Mouse (Mus musculus) kidney, adult 2 months (tissue): Measurements from ENCODE around the gene Smpdl3a. TPM values are rescaled to one million over a fixed set of nuclear protein-coding genes. Genes with fewer than 3 reads are reported as not detected.

ENCODE experiments used
- DNase-seq: peaks from one replicate; pipeline ENCODE4 v3.0.0; 2021
- H3K27ac ChIP-seq: fragments of 200-500 bp; 2 replicates; pipeline ENCODE4 v1.5.1; 2012; ENCODE audit warnings: low read depth, low read length, control low read depth, inconsistent platforms; ENCODE audit not compliant: insufficient read depth
- H3K27me3 ChIP-seq: fragments of 200-500 bp; replicated peaks from 2 replicates; pipeline ENCODE4 v1.6.1; 2012; ENCODE audit warnings: mild to moderate bottlenecking, moderate library complexity, low read length, inconsistent platforms; ENCODE audit not compliant: control insufficient read depth, insufficient read depth
- H3K36me3 ChIP-seq: fragments of 200-500 bp; 2 replicates; pipeline ENCODE4 v1.6.1; 2012; ENCODE audit warnings: mild to moderate bottlenecking, moderate library complexity, low read length, inconsistent platforms; ENCODE audit not compliant: control insufficient read depth, insufficient read depth
- H3K4me1 ChIP-seq: fragments of 200-500 bp; 2 replicates; pipeline ENCODE4 v1.6.1; 2011; ENCODE audit warnings: low read length; ENCODE audit not compliant: control insufficient read depth, insufficient read depth
- H3K4me3 ChIP-seq: fragments of 200-500 bp; 2 replicates; pipeline ENCODE4 v1.5.1; 2011; ENCODE audit warnings: mild to moderate bottlenecking, low read depth, low read length, control low read depth; ENCODE audit not compliant: insufficient read depth
- CTCF ChIP-seq: fragments of 200-500 bp; conservative IDR thresholded peaks from 2 replicates; pipeline ENCODE4 v1.5.1; 2011; ENCODE audit warnings: low read depth, mild to moderate bottlenecking, control low read depth, low read length, moderate library complexity, mixed read lengths; ENCODE audit not compliant: insufficient read depth, insufficient read length
- POLR2A ChIP-seq: fragments of 200-500 bp; IDR thresholded peaks from one replicate; pipeline ENCODE4 v1.6.1; 2011; ENCODE audit warnings: low read depth, low read length, control low read depth
- WGBS: fragments of 180-500 bp; shearing (Covaris S2); methylation state at CpG from one replicate; pipeline ENCODE4 v1.1.7; 2018; 5-methylcytosine and 5-hydroxymethylcytosine counted together
- polyA plus RNA-seq: library from polyadenylated mRNA; depleted of rRNA; stranded (reverse); fragments of >200 nt; gene quantifications from 2 replicates; pipeline ENCODE4 v1.2.3, GENCODE M21; 2012; rRNA removed

Gene Smpdl3a
- 395 and 466 TPM in 2 replicates for polyA plus RNA-seq

DNA sequence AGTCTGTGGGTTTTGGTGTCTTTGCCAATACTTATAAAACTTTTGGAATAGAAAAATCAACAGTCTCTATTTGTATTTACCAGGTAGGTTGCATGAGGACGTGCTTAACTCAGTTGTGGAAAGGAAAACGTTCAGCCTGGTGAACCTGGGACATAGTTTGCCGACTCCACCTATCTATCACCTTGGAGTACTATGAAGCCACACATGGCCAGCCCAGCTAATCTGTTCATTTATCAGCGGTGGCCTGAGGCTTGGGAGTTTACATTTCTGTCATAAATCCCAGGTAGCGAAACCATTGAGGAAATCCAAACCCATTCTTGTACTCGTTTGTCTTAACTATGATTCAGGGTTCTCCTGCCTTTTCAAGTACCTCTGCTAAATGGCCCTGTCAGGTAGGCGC, at the start of gene Smpdl3a:
Gene Smpdl3a, plus strand, starts transcription at position 318 of the 400 bp plus-strand sequence.
- no peak for DNase-seq
- no peaks in the 10 kb centered on the region for H3K27me3 ChIP-seq
- H3K4me3 ChIP-seq: peak within 1 kb of the TSS; percentile 89
- peaks cover 3% of the 10 kb centered on the region; the same call in 1 of the 2 replicates for H3K4me1 ChIP-seq
- TF ChIP-seq POLR2A (no peak), CTCF (no peak)
- H3K36me3 ChIP-seq: no peaks in the 10 kb centered on the region
- 46% methylated on average over 7 of the region's 7 CpGs for WGBS
- H3K27ac ChIP-seq: peak within 1 kb of the TSS; percentile 98

DNA sequence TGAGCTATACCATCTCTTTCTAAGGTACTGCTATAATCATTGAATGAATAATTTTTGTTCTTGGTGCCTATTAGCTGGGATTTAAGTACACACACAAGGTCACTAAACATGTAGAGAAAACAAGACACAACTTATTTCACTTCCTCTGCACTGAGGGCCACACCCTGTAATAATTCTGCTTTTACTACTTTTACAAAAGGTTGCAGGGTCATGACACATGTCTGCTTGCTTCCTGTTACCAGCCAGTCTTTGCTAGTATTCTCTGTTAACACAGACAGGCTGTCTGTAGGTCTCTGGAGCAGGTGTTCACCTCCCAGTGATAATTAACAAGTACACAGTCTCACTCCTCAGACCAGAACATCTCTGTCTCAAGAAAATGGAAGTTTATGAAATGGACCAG, 48.7 kb upstream of the Smpdl3a start:
- Histone ChIP-seq H3K4me3 (no peak overlapping the region), H3K27me3 (no peaks in the 10 kb centered on the region), H3K27ac (no peak overlapping the region), H3K36me3 (no peaks in the 10 kb centered on the region), H3K4me1 (peaks cover 10% of the 10 kb centered on the region; the same call in 1 of the 2 replicates)
- TF ChIP-seq POLR2A: no peak
- TF ChIP-seq CTCF: no peak
- DNase-seq: no peak

DNA sequence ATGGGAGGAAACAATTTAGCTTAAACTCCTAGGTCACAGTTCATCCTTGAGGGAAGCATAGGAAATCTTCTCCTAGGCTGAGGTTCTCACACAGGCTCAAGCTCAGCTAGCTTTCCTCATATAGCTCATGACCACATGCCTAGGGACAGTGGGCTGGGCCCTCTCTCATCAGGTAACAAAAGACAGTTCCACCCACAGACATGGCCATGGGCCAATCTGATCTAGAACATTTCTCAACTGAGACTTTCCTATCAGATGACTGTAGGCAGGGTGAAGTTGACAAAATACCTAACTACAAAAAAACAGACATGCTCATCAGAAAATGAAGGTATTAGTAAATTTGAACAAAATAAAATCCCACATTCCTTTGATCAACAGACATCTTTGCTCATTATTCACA, 47.0 kb upstream of the Smpdl3a start:
- DNase-seq: peak; percentile 12

DNA sequence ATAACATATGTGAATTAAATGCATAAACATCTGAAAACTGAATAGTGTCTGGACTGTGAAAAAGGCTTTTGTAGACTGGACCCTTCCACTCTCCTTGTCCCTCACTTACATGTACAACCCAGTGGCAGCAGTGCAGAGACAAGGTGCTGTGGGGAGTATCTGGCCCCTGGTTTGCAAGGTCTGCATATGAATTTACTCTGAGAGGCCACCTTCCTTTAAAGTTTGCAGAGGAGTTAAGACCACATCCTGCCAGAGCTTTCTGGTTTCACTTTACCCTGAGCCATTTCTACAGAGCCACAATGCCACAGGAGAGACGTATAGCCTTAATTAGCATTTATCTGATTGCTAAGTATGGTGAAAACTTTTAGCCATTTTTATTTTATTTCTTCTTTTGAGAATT, 40.8 kb upstream of the Smpdl3a start:
- H3K27me3 ChIP-seq: no peaks in the 10 kb centered on the region
- H3K27ac ChIP-seq: no peak overlapping the region
- WGBS: 86% methylated on average over 1 of the region's 1 CpGs
- TF ChIP-seq CTCF: no peak
- TF ChIP-seq POLR2A: no peak
- H3K36me3 ChIP-seq: no peaks in the 10 kb centered on the region
- no peak for DNase-seq
- no peaks in the 10 kb centered on the region; the same call in 1 of the 2 replicates for H3K4me1 ChIP-seq
- H3K4me3 ChIP-seq: no peak overlapping the region

More for the DNA sequence above, 47.0 kb upstream of the Smpdl3a start:
- Histone ChIP-seq H3K27me3 (no peaks in the 10 kb centered on the region), H3K4me1 (no peaks in the 10 kb centered on the region), H3K36me3 (no peaks in the 10 kb centered on the region), H3K27ac (no peak overlapping the region), H3K4me3 (no peak overlapping the region)
- TF ChIP-seq POLR2A: no peak

DNA sequence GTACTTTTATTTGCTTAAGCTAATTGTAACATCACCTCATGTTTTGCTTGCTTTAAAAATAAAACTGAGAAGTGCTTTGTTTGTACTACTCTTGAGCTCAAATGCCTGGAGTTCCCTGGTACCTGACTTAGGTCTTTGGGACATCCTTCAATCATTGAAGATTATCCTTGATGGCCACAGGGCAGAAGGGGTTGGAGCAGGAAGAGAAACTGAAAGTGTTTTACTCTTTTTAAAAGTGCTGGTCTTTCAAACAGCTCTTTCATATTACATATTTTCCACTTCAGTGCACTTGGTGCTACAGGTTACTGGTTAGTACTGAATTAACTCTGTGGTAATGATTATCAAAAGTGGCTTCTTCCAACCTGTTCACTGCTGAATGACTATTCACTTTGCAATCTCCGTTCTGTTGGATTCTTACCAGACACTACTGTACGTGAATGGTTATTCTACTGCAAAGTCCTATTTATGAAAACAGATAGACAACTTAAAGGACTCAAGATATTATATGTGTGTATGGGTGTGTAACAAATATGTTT, 38.9 kb upstream of the Smpdl3a start:
- peak; percentile 59 for DNase-seq
- WGBS: 41% methylated on average over 2 of the region's 2 CpGs
- Histone ChIP-seq H3K27me3 (no peaks in the 10 kb centered on the region), H3K36me3 (no peaks in the 10 kb centered on the region), H3K4me1 (no peaks in the 10 kb centered on the region; the same call in 1 of the 2 replicates), H3K27ac (peak overlapping the region; percentile 56; the same call in 1 of the 2 replicates), H3K4me3 (no peak overlapping the region)
- TF ChIP-seq CTCF (no peak), POLR2A (no peak)

DNA sequence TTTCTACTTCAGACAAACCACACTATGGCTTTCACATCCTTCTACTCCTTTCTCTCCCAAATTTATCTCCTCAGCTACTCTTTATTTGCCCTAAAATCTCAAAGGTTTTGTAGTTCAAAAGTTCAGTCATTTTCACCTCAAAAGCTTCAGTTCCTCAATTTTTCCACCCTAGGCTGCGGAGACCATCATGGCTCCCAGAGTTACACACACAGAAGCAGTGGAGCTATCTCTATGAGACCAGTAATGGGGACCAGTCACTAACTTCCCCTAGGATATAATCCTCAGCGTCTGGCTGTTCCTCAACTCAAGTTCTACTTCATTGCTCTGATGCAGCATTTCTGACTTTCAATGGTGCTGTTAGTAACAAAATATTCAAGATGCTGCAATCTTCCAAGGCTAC, 35.1 kb upstream of the Smpdl3a start:
- no peak overlapping the region for H3K27ac ChIP-seq
- 90% methylated on average over 2 of the region's 2 CpGs for WGBS
- DNase-seq: no peak
- H3K36me3 ChIP-seq: no peaks in the 10 kb centered on the region
- no peaks in the 10 kb centered on the region; the same call in 1 of the 2 replicates for H3K4me1 ChIP-seq
- no peaks in the 10 kb centered on the region for H3K27me3 ChIP-seq
- TF ChIP-seq POLR2A (no peak), CTCF (no peak)
- H3K4me3 ChIP-seq: no peak overlapping the region

DNA sequence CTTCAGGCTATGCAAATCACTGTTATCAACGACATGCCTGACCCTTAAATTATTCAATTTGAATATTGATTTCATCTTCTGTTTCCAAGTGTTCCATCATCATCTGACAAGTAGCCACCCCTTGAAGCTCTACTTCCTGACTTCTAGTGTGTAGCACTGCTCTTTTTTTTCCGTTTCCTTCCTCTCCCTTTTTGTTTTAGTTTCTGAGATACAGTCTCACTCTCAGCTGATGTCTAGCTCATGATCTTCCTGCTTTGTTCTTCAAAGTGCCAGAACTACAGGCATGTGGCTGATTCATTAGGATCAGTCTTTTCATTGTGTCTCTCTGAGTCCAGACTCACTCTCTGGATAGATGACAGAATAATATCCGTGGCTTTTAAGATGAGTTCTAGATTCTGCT, 33.4 kb upstream of the Smpdl3a start:
- TF ChIP-seq POLR2A: no peak
- TF ChIP-seq CTCF: no peak
- Histone ChIP-seq H3K4me1 (no peaks in the 10 kb centered on the region), H3K27me3 (no peaks in the 10 kb centered on the region), H3K36me3 (no peaks in the 10 kb centered on the region), H3K4me3 (no peak overlapping the region), H3K27ac (no peak overlapping the region)
- no peak for DNase-seq
- 64% methylated on average over 3 of the region's 3 CpGs for WGBS
